Mouse (Mus musculus) adrenal gland, postnatal 4 days (tissue): ENCODE data around the gene Acot3. TPM values are rescaled to one million over a fixed set of nuclear protein-coding genes. Genes with fewer than 3 reads are reported as not detected.

Source experiments
- DNase-seq, 2 experiments: peaks; one replicate each; pipeline ENCODE4 v3.0.0; 2021 to 2022; ENCODE audit warnings: low spot score in 2 of 2, mixed read lengths in 2 of 2
- total RNA-seq, 2 experiments: library from RNA; stranded (reverse); gene quantifications; 2 replicates each; pipeline ENCODE4 v1.2.3; 2021

The Acot3 gene
- total RNA-seq, 2 experiments from 2014 or later: 1.5 to 2.4 TPM

- no peak for DNase-seq
Observed at GRCm38 (mm10) chr12:84100071-84100470, 48.1 kb downstream of the Acot3 start.

- peak; percentile 12 to 13 for DNase-seq
Observed at GRCm38 (mm10) chr12:84100604-84101492, 48.9 kb downstream of the Acot3 start, which contains the start of gene Acot6. Gene Acot6, plus strand, starts transcription at chr12:84100654.

- no peak for DNase-seq
Observed at GRCm38 (mm10) chr12:84101493-84101845, 49.5 kb downstream of the Acot3 start.

GRCm38 (mm10) chr12:84107012-84107411, 55.1 kb downstream of the Acot3 start:
- DNase-seq: no peak

GRCm38 (mm10) chr12:84107692-84108091, 55.7 kb downstream of the Acot3 start:
- DNase-seq: no peak

- no peak for DNase-seq
Observed at GRCm38 (mm10) chr12:84109924-84110323, 58.0 kb downstream of the Acot3 start.

Other genes with a start within 250 kb of the Acot3 start
- 10 to 100 TPM; 46.9 to 48.3 TPM for gene Numb, start 130.2 kb upstream of the Acot3 start, total RNA-seq
- gene Riox1, start 101.5 kb upstream of the Acot3 start, total RNA-seq: 10 to 100 TPM; 15.9 to 16.7 TPM
- gene Heatr4, start 67.3 kb upstream of the Acot3 start, total RNA-seq: not detected
- gene Acot2, start 64.3 kb upstream of the Acot3 start, total RNA-seq: 10 to 100 TPM; 31.3 to 32.8 TPM
- 10 to 100 TPM; 21.4 to 36.5 TPM for gene Acot1, start 42.7 kb upstream of the Acot3 start, total RNA-seq
- 1 to 10 TPM; 3.7 to 6.4 TPM for gene Acot4, start 13.8 kb upstream of the Acot3 start, total RNA-seq
- gene Gm49366, start 13.2 kb upstream of the Acot3 start, total RNA-seq: not detected
- under 1 TPM; 0.25 TPM for gene Acot5, start 17.2 kb downstream of the Acot3 start, total RNA-seq
- gene Acot6, start 48.5 kb downstream of the Acot3 start, total RNA-seq: 1 to 10 TPM; 5.8 to 6.2 TPM
- 10 to 100 TPM; 17.6 to 18.2 TPM for gene Dnal1, start 62.2 kb downstream of the Acot3 start, total RNA-seq
- gene Pnma1, start 96.3 kb downstream of the Acot3 start, total RNA-seq: 1 to 10 TPM in 1 of 2 experiments, under 1 TPM in 1; 0.92 to 1.0 TPM
- 10 to 100 TPM; 30.2 to 34.8 TPM for gene Elmsan1, start 166.7 kb downstream of the Acot3 start, total RNA-seq
- gene Ptgr2, start 233.1 kb downstream of the Acot3 start, total RNA-seq: 10 to 100 TPM; 57.3 to 66.2 TPM